Mouse (Mus musculus): ENCODE measurements around the gene Doc2b.
A peak's percentile ranks its signal among the peaks of the same experiment; 100 is the strongest.

DNA sequence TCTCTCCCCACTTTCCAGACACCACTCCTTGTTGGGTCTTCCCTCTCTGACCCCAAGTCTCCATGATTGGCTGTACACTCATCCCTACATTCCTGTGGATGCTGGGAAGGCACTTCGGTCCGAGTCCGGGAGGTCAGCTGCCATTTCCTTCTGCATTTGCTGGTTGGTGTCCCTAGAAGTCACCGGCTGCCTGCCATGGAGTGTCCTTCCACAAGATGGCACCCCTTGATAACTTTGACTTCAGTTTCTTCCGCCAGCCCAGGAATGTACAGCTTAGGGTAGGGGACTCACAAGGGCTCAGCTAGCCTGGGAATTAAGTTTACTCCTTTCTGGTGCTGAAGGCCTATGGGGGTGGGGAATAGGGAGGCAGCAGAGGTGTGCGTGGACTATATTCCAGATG is 13.9 kb downstream of the Doc2b start:
- TF ChIP-seq RCOR1 (conservative IDR thresholded peaks at IDR 0.05; ENCODE audit: low read depth, low read length) (no peak), CTCF (conservative IDR thresholded peaks at IDR 0.05 in 1 of 2, IDR thresholded peaks at IDR 0.05 in 1 of 2; ENCODE audit: low read depth in 2 of 2, low read length in 2 of 2) (peak; percentile 61 to 96), MEF2A (IDR thresholded peaks at IDR 0.05; ENCODE audit: borderline replicate concordance, low read depth, low read length) (no peak), KAT2A (IDR thresholded peaks at IDR 0.05; ENCODE audit: insufficient replicate concordance, low read length) (no peak), NELFE (IDR thresholded peaks at IDR 0.05; ENCODE audit: low read depth, low read length) (no peak), CHD2 (IDR thresholded peaks at IDR 0.05; ENCODE audit: low read length) (no peak), POLR2A (IDR thresholded peaks at IDR 0.05; ENCODE audit: low read depth, low read length) (no peak)
